Mouse (Mus musculus) cerebellum, adult 11-12 months (tissue): ENCODE data around the gene Slc38a2.

Source experiments
- DNase-seq: peaks from one replicate; pipeline ENCODE4 v3.0.0; 2022

The Slc38a2 gene

DNA sequence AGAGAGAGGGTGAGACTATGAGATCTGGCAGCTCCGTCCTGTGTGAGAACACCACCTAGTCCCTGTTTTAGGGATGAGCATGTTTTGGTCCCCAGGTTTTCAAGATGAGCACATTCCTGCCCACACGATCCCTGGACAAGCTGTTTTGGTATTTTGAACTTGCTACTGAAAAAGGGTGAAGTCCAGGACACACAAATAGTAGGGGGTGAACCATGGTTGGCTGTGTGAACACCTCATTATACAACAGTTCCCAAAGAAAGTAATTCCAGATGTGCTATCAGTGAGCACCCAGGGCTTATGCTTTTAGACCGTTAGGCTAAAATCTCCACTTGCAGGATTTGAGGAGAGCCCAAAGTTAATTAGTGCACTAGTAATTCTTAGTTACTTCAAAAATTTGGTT lies 17.7 kb upstream of the Slc38a2 start:
- no peak for DNase-seq

- DNase-seq: no peak
Observed at GRCm38 (mm10) chr15:96716371-96716770, 16.8 kb upstream of the Slc38a2 start.

- no peak for DNase-seq
Observed at GRCm38 (mm10) chr15:96715692-96716080, 16.2 kb upstream of the Slc38a2 start.

- no peak for DNase-seq
Observed at GRCm38 (mm10) chr15:96715079-96715691, 15.7 kb upstream of the Slc38a2 start.

- no peak for DNase-seq
Observed at GRCm38 (mm10) chr15:96714676-96715016, 15.1 kb upstream of the Slc38a2 start.

- DNase-seq: no peak
Observed at GRCm38 (mm10) chr15:96713758-96714675, 14.5 kb upstream of the Slc38a2 start.

- DNase-seq: no peak
Observed at GRCm38 (mm10) chr15:96712338-96712737, 12.8 kb upstream of the Slc38a2 start.

DNA sequence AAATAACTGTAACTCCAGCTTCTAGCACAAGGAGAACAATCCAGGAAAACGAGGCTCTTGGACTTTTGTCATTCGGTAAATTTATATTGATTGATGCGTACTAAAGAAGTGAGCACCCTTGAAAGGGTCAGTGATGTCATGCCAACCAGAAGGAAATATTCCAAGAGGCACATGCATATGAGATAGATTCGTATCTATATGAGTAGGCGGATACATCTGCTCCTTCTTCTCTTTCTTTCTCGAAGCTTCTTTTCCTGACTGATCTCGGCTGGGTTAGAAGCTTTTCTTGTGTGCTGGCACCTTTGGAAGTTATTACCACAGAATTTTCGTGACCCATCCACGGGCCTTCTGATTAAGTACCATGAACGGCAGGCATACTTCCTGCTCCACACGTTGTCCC lies 12.1 kb upstream of the Slc38a2 start:
- no peak for DNase-seq

DNA sequence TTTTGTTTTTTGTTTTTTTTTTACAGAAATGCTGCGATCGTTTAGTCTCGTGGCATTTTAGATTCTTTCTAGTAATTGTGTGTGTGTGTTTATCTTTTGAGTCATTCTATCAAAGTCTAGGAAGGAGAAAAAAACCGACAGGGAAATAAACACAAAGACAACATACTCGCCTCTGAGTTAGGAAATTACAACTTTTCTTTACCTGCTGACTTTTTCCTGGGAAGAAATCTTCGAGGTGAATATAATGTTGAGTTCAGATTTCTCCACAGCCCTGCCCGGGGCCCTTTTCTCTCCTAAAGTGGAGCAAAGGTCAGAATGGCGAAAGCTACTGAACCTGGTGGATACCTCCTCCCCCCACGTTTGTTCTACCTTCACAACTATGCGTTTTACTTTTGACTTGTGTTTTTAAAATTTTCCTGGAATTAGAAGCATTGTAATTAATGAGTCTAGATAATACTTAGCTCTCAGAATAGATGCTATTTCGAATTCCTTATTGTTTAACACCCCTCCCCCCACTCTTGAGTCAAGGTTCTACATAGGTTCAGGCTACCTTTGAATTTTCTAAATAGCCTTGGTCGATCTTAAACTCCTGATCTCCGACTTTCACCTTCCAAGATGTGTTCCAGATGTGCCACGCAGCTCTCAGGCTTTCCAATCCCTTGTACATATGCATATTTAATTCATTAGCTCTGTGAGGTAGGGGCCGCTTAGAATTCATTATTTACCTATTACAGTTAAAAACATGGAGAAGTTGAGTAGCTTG lies 11.0 kb upstream of the Slc38a2 start:
- no peak for DNase-seq

DNA sequence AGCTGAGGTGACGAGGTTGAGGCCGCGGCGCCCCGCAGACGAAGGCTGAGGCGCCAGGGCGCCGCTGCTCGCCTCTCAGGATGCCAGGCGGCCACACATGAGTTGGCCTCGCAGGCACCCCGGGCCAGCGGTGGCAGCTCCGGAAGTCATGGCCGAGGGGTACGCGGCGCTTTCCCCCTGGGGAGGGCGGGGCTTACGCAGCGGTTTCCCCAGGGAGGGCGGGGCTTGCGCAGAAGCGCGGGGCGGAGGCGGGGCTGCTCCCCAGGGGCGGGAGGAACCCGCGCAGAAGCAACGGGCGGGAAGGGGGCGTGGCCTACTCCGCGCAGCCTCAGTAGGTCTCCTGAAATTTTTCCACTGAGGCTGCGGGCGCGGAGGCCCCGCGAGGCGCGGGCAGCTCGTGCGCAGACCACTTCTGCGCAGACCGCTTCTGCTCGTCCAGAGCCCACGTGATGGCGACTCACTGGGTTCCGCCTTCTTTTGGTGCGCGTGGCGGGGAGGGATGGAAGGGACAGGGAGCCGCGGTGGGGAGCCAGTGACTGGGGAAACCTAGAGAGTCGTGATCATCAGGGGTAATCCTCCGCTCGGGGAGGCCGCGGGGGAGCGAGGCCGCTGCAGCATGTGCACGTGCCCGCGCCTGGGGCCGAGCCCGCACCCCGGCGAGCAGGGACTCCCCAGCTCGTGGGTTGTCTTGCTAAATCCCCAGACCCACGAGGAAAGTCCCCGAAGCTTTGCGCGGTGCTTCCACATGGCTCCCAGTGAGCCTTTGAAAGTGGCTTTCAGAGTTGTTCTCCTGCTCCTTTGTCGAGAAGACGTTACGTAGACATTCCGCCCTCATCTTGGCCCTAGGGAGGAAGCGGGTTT lies 10.2 kb upstream of the Slc38a2 start:
- DNase-seq: peak; percentile 98

DNA sequence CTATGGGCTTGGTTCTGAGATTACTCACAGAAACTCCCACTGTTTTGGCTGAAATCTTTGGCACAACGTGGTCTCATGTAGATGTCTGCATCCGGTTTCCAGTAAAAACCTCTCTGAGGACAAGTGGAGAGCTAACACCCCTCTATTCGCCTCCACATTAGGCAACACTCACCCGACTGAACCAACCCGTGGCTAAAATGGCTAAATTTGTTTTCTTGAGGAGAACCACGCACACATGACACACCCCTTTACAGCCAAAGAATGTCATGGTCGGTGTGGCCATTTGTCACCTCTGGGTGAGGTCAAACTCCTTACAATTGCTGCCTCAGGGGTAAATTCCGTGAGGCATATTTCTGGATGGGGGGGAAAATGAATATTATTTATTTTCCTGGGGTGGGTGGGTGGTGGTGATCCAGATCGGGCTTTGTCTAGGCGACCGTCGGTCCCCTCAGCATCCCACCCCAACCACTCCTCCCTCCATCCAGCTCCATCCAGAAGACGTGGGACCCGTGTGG lies 9.5 kb upstream of the Slc38a2 start:
- no peak for DNase-seq

GRCm38 (mm10) chr15:96708428-96708827 lies 8.9 kb upstream of the Slc38a2 start:
- DNase-seq: no peak

- no peak for DNase-seq
Observed at GRCm38 (mm10) chr15:96707936-96708335, 8.4 kb upstream of the Slc38a2 start.

DNA sequence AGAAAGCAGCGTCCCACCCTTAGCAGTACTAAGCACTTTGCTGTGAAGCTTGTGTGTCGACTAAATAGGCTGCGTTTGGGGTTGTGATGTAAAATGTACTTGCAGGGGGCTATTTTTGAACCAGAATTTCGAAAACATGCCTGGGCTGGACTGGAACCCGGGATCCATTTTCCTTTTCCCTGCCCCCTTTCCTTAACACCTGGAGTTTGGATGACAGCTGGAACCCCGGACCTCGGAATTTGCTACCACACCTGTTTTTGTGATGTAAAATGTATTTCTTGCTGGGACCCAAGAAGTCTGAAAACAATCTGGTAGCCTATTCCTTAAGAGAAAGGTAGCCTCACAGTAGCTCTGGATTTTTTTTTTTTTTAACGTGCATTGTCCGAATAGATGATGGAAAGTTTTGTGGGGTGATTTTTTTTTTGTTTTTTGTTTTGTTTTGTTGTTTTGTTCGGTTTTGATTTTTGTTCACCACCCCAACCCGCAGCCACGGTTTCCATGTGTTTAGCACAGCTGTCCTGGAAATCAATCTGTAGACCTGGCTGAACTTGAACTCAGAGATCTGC lies 3.0 kb upstream of the Slc38a2 start:
- no peak for DNase-seq

GRCm38 (mm10) chr15:96700766-96701165 lies 1.2 kb upstream of the Slc38a2 start:
- no peak for DNase-seq

DNA sequence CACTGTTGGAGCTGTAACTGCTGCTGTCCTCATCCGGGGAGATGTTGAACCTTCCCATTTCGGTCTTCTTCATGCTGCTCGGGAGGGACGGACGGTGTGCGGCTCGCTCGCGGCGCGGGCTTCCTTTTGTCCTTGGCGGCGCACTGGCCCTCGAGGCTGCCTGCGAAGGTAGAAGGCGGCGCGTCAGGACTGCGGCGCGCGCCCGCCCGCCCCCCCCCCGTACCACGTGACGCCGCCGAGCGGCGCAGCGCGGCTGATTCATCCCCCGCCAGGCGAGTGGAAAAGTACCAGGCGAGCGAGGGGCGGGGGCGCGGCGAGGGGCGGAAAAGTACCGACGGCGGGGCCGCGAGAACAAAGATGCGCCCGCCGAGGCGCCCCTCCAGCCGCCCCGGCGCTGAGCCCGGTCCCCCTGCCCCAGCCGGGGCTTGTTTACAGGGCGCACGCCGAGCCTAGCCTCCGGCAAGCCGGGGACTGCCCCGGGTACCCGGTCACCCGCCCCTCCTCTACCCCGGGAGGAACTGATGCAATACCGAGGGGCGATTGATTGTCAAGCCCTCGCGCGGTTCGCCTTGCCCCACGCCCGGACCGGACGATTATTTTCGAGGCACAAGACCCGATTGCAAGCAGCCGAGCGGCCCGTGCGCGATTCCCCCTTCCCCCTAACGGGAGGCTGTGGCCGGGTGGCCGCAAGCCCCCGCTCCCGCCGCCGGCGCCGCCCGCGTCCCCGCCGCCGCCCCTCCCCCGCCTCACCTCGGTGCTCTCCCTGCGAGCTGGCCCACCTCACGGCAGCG lies 677 bp downstream of the Slc38a2 start:
- peak; percentile 86 for DNase-seq

DNA sequence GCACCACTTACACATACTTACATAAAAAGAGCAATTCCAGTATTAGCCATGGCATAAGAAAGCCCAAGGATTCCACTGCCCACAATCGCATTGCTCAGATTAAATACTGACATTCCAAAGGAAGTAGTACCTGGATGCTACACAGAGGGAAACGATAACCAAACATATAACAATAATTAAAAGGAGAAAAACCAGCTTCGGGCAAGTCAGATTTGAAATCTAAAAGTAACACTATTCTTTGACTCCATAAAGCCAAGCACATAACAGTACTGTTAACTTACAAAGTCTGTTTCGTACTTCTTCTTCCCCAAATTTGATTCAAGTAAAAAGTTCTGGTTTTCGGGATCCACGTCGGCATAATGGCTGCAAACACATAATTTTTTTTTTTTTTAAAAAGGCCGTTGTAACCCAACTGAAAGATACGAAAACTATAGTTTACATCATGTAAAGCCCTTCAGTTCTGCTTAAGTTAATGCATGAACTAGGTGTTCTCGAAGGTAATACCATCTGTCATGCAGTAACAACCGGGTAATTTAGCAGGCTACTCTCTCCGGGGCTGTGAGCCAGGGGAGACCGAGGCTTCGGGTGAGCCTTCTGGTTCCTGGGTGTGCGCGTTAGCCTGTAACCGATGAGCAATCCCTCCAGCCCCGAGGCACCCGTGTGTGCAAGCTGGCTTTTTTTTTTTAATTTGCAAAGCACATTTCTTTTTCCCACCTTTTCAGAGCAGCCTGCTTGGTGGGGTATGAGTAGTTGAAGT lies 1.5 kb downstream of the Slc38a2 start:
- peak; percentile 77 for DNase-seq

DNA sequence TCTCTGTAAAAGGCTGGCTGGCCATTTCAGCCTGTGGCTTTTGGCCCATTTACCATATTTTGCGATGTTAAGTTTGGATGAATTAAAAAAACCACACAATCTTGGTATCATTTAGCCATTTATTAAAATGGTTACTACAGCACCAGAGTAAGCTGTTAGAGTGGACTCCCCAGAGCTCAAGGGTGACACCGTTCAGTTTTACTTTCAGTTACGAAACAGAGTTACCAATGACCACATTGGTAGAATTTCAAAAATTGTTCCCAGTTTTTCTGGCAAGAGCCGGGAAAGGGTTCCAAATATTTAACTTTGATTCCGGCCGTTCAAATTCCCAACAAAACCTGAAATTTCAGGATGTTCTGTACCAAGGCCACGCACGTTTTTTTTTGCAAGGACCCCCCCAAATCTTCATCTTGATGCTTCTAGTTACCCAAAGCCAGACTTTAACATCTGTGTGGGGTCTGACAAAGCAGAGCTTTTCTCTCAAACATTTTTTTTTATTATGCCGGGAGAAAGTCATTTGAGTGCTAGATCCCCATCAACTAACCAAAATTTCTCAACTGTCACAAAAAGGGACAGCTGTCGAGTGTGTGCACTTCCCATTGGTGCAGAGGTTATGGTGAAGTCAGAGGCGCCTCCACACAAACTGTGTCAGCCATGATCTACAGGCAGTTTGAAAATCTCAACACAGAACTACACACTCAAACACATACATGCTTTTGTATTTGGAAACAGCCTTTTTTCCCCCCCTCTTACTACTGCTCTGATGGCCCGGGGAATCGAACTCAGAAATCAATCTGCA lies 2.8 kb downstream of the Slc38a2 start:
- DNase-seq: no peak
